Mouse (Mus musculus) liver, adult 2 months (tissue): ENCODE measurements around the gene Pbxip1. TPM values are rescaled to one million over a fixed set of nuclear protein-coding genes. Genes with fewer than 3 reads are reported as not detected.

Experiments
- DNase-seq: peaks from one replicate; pipeline ENCODE4 v3.0.0-alpha.2; 2011; ENCODE audit warnings: low read depth, low spot score; ENCODE audit errors: extremely low read depth
- H3K27ac ChIP-seq: fragments of 200-500 bp; replicated peaks from 2 replicates; pipeline ENCODE4 v1.5.1; 2012; ENCODE audit warnings: low read depth, mild to moderate bottlenecking, control low read depth, inconsistent platforms, low read length; ENCODE audit not compliant: insufficient read depth
- H3K27me3 ChIP-seq: fragments of 200-500 bp; 2 replicates; pipeline ENCODE4 v1.6.1; 2012; ENCODE audit warnings: mild to moderate bottlenecking, moderate library complexity, low read length, inconsistent platforms; ENCODE audit not compliant: control insufficient read depth, insufficient read depth
- H3K36me3 ChIP-seq: fragments of 200-500 bp; 2 replicates; pipeline ENCODE4 v1.6.1; 2012; ENCODE audit warnings: low read length, inconsistent platforms; ENCODE audit not compliant: control insufficient read depth, insufficient read depth
- H3K4me1 ChIP-seq: fragments of 200-500 bp; 2 replicates; pipeline ENCODE4 v1.6.1; 2011; ENCODE audit warnings: low read length; ENCODE audit not compliant: control insufficient read depth, insufficient read depth
- H3K4me3 ChIP-seq: fragments of 200-500 bp; 2 replicates; pipeline ENCODE4 v1.5.1; 2011; ENCODE audit warnings: low read depth, mild to moderate bottlenecking, control low read depth, low read length, moderate library complexity; ENCODE audit not compliant: insufficient read depth
- H3K79me2 ChIP-seq: fragments of 200-500 bp; 2 replicates; pipeline ENCODE4 v1.6.1; 2012; ENCODE audit warnings: inconsistent platforms, mild to moderate bottlenecking, low read length, moderate library complexity; ENCODE audit not compliant: control insufficient read depth, insufficient read depth
- H3K9ac ChIP-seq: fragments of 200-500 bp; 2 replicates; pipeline ENCODE4 v1.6.1; 2012; ENCODE audit warnings: low read depth, mild to moderate bottlenecking, control low read depth, inconsistent platforms, low read length
- CTCF ChIP-seq: fragments of 200-500 bp; IDR thresholded peaks from 2 replicates; pipeline ENCODE4 v1.5.1; 2011; ENCODE audit warnings: low read depth, low read length, control low read depth
- POLR2A ChIP-seq: fragments of 200-500 bp; IDR thresholded peaks from 2 replicates; pipeline ENCODE4 v1.6.1; 2011; ENCODE audit warnings: low read length, control low read depth; ENCODE audit not compliant: insufficient read depth; ENCODE audit errors: extremely low read depth
- WGBS: fragments of 180-500 bp; shearing (Covaris S2); methylation state at CpG from one replicate; pipeline ENCODE4 v1.1.7; 2018; 5-methylcytosine and 5-hydroxymethylcytosine counted together
- polyA plus RNA-seq: library from polyadenylated mRNA; depleted of rRNA; stranded (reverse); fragments of >200 nt; gene quantifications from 2 replicates; pipeline ENCODE4 v1.2.3, GENCODE M21; 2012
- total RNA-seq: library from RNA; depleted of rRNA; stranded (reverse); fragments of >200 nt; gene quantifications from 2 replicates; pipeline ENCODE4 v1.2.3, GENCODE M21; 2014

The Pbxip1 gene
- total and polyA plus RNA-seq, 2 experiments, result 5.9 to 9.1 TPM

- peak overlapping the region; percentile 82 for H3K9ac ChIP-seq
Observed at GRCm38 (mm10) chr3:89390699-89391662, 45.5 kb upstream of the Pbxip1 start.

GRCm38 (mm10) chr3:89391663-89392511 lies 44.6 kb upstream of the Pbxip1 start:
- TF ChIP-seq POLR2A, result 0 out of 2 replicates have a peak, but pooled peaks have one; percentile 18
- no peak for TF ChIP-seq CTCF
- Histone ChIP-seq H3K36me3 (no peaks in the 10 kb centered on the region), H3K4me3 (peak overlapping the region; percentile 71), H3K79me2 (peaks cover 53% of the 10 kb centered on the region), H3K4me1 (peaks cover 33% of the 10 kb centered on the region), H3K27ac (peak overlapping the region; percentile 97), H3K27me3 (no peaks in the 10 kb centered on the region), H3K9ac (peak overlapping the region; percentile 82)
- WGBS, result 1% methylated on average over 56 of the region's 56 CpGs
- DNase-seq, result peak; percentile 85

More at GRCm38 (mm10) chr3:89390699-89391662, 45.5 kb upstream of the Pbxip1 start:
- peaks cover 60% of the 10 kb centered on the region for H3K79me2 ChIP-seq
- peak; percentile 48 for DNase-seq
- peak overlapping the region; percentile 88 for H3K27ac ChIP-seq
- H3K4me3 ChIP-seq, result peak overlapping the region; percentile 71
- no peaks in the 10 kb centered on the region for H3K27me3 ChIP-seq
- peaks cover 32% of the 10 kb centered on the region for H3K4me1 ChIP-seq
- no peak for TF ChIP-seq POLR2A
- no peak for TF ChIP-seq CTCF
- H3K36me3 ChIP-seq, result peaks cover 2% of the 10 kb centered on the region; the same call in 1 of the 2 replicates
- 7% methylated on average over 19 of the region's 19 CpGs for WGBS

GRCm38 (mm10) chr3:89392871-89393311 lies 43.6 kb upstream of the Pbxip1 start:
- peak overlapping the region; percentile 87 for H3K27ac ChIP-seq
- peak overlapping the region; percentile 82 for H3K9ac ChIP-seq
- 1% methylated on average over 20 of the region's 24 CpGs for WGBS
- H3K36me3 ChIP-seq, result no peaks in the 10 kb centered on the region
- H3K4me3 ChIP-seq, result peak overlapping the region; percentile 71
- H3K4me1 ChIP-seq, result peaks cover 32% of the 10 kb centered on the region
- no peaks in the 10 kb centered on the region for H3K27me3 ChIP-seq
- TF ChIP-seq POLR2A, result 0 out of 2 replicates have a peak, but pooled peaks have one; percentile 26
- no peak for TF ChIP-seq CTCF
- DNase-seq, result no peak
- H3K79me2 ChIP-seq, result peaks cover 43% of the 10 kb centered on the region

- TF ChIP-seq CTCF (no peak), POLR2A (peak; percentile 86)
- under 1% methylated on average over 15 of the region's 15 CpGs for WGBS
Observed at GRCm38 (mm10) chr3:89393605-89394004, 42.9 kb upstream of the Pbxip1 start.

GRCm38 (mm10) chr3:89394006-89394893 lies 42.3 kb upstream of the Pbxip1 start, which contains the start of gene Zbtb7b:
Zbtb7b (minus strand) TSS chr3:89394776.
- no peaks in the 10 kb centered on the region for H3K27me3 ChIP-seq
- peak; percentile 59; the same call in 1 of the 2 replicates for TF ChIP-seq POLR2A
- TF ChIP-seq CTCF, result peak; percentile 67
- peaks cover 33% of the 10 kb centered on the region for H3K79me2 ChIP-seq
- H3K27ac ChIP-seq, result peak within 1 kb of the TSS; percentile 98
- no peaks in the 10 kb centered on the region for H3K36me3 ChIP-seq
- WGBS, result under 1% methylated on average over 41 of the region's 42 CpGs
- H3K4me1 ChIP-seq, result peaks cover 24% of the 10 kb centered on the region
- peak within 1 kb of the TSS; percentile 85 for H3K4me3 ChIP-seq
- H3K9ac ChIP-seq, result peak within 1 kb of the TSS; percentile 92
- DNase-seq, result peak; percentile 86

More at GRCm38 (mm10) chr3:89393605-89394004, 42.9 kb upstream of the Pbxip1 start:
- peak overlapping the region; percentile 92 for H3K9ac ChIP-seq
- H3K79me2 ChIP-seq, result peaks cover 36% of the 10 kb centered on the region
- H3K27me3 ChIP-seq, result no peaks in the 10 kb centered on the region
- H3K36me3 ChIP-seq, result no peaks in the 10 kb centered on the region
- DNase-seq, result peak; percentile 90
- H3K4me1 ChIP-seq, result peaks cover 26% of the 10 kb centered on the region
- peak overlapping the region; percentile 85 for H3K4me3 ChIP-seq
- H3K27ac ChIP-seq, result peak overlapping the region; percentile 98
